Mouse (Mus musculus) intestine, embryonic 15.5 days (tissue): ENCODE results near the gene Sorcs2. TPM values are rescaled to one million over a fixed set of nuclear protein-coding genes. Genes with fewer than 3 reads are reported as not detected.

ENCODE experiments used
- ATAC-seq: fragments of 200-750 bp; cut with Nextera tagmentation; 2 replicates; pipeline ENCODE4 v1.8.0; 2017; ENCODE audit warnings: moderate TSS enrichment, moderate library complexity
- H3K27ac ChIP-seq: fragments of 300-500 bp; sonication (generic); 2 replicates; pipeline ENCODE4 v1.5.1; 2015; ENCODE audit warnings: mild to moderate bottlenecking, inconsistent platforms
- H3K27me3 ChIP-seq: fragments of 300-500 bp; sonication (generic); replicated peaks from 2 replicates; pipeline ENCODE4 v1.6.1; 2015; ENCODE audit warnings: inconsistent platforms
- H3K36me3 ChIP-seq: fragments of 300-500 bp; sonication (generic); 2 replicates; pipeline ENCODE4 v1.6.1; 2015; ENCODE audit warnings: inconsistent platforms
- H3K4me1 ChIP-seq: fragments of 300-500 bp; sonication (generic); replicated peaks from 2 replicates; pipeline ENCODE4 v1.6.1; 2015; ENCODE audit warnings: inconsistent platforms
- H3K4me2 ChIP-seq: fragments of 300-500 bp; sonication (generic); replicated peaks from 2 replicates; pipeline ENCODE4 v1.6.1; 2015; ENCODE audit warnings: mild to moderate bottlenecking, inconsistent platforms
- H3K4me3 ChIP-seq: fragments of 300-500 bp; sonication (generic); replicated peaks from 2 replicates; pipeline ENCODE4 v1.5.1; 2015; ENCODE audit warnings: inconsistent platforms
- H3K9ac ChIP-seq: fragments of 300-500 bp; sonication (generic); 2 replicates; pipeline ENCODE4 v1.6.1; 2015; ENCODE audit warnings: inconsistent platforms
- H3K9me3 ChIP-seq: fragments of 300-500 bp; sonication (generic); 2 replicates; pipeline ENCODE4 v1.6.1; 2016; ENCODE audit warnings: inconsistent platforms
- WGBS: fragments of 180-500 bp; shearing (Covaris S2); methylation state at CpG from one replicate; pipeline ENCODE4 v1.1.7; 2015; 5-methylcytosine and 5-hydroxymethylcytosine counted together
- polyA plus RNA-seq: library from polyadenylated mRNA; unstranded; fragments of >200 nt; fragmentation: Nextera tagmentation; extraction: Ambion mirVana; gene quantifications from 2 replicates; pipeline ENCODE4 v1.2.1, GENCODE M21; 2015

The Sorcs2 gene
- polyA plus RNA-seq, 1 experiment from 2014 or later: 9.6 TPM

GRCm38 (mm10) chr5:36141112-36141511 is 256.8 kb downstream of the Sorcs2 start:
- no peak for ATAC-seq
- Histone ChIP-seq H3K9me3 (no peaks in the 10 kb centered on the region), H3K4me1 (no peaks in the 10 kb centered on the region), H3K27me3 (no peaks in the 10 kb centered on the region), H3K4me2 (no peak overlapping the region), H3K36me3 (no peaks in the 10 kb centered on the region), H3K27ac (no peak overlapping the region), H3K4me3 (no peak overlapping the region), H3K9ac (no peak overlapping the region)
- WGBS: 88% methylated on average over 4 of the region's 4 CpGs

- no peak overlapping the region for H3K27ac ChIP-seq
These were observed 258.2 kb downstream of the Sorcs2 start for GRCm38 (mm10) chr5:36139766-36140165.

GRCm38 (mm10) chr5:36135874-36136542 is 261.9 kb downstream of the Sorcs2 start:
- Histone ChIP-seq H3K27me3 (no peaks in the 10 kb centered on the region), H3K27ac (no peak overlapping the region), H3K4me2 (no peak overlapping the region), H3K9me3 (no peaks in the 10 kb centered on the region), H3K4me1 (no peaks in the 10 kb centered on the region; the same call in 1 of the 2 replicates), H3K36me3 (no peaks in the 10 kb centered on the region), H3K9ac (no peak overlapping the region), H3K4me3 (no peak overlapping the region)
- peak; percentile 68; the same call in 1 of the 2 replicates for ATAC-seq
- WGBS: 66% methylated on average over 3 of the region's 3 CpGs

More at GRCm38 (mm10) chr5:36139766-36140165, 258.2 kb downstream of the Sorcs2 start:
- Histone ChIP-seq H3K36me3 (no peaks in the 10 kb centered on the region), H3K4me2 (no peak overlapping the region), H3K9me3 (no peaks in the 10 kb centered on the region), H3K4me1 (no peaks in the 10 kb centered on the region), H3K4me3 (no peak overlapping the region), H3K27me3 (no peaks in the 10 kb centered on the region), H3K9ac (no peak overlapping the region)
- no peak for ATAC-seq
- 62% methylated on average over 6 of the region's 6 CpGs for WGBS

- no peak for ATAC-seq
- H3K27me3 ChIP-seq: no peaks in the 10 kb centered on the region
These were observed 263.6 kb downstream of the Sorcs2 start for GRCm38 (mm10) chr5:36134302-36134701.

GRCm38 (mm10) chr5:36133893-36134292 is 264.0 kb downstream of the Sorcs2 start:
- Histone ChIP-seq H3K4me1 (peaks cover 10% of the 10 kb centered on the region; the same call in 1 of the 2 replicates), H3K27me3 (no peaks in the 10 kb centered on the region), H3K27ac (no peak overlapping the region), H3K4me2 (no peak overlapping the region), H3K4me3 (no peak overlapping the region), H3K9me3 (no peaks in the 10 kb centered on the region), H3K36me3 (no peaks in the 10 kb centered on the region), H3K9ac (no peak overlapping the region)
- ATAC-seq: 0 out of 2 replicates have a peak, but pooled peaks have one; percentile 28
- 48% methylated on average over 2 of the region's 2 CpGs for WGBS

More at GRCm38 (mm10) chr5:36134302-36134701, 263.6 kb downstream of the Sorcs2 start:
- Histone ChIP-seq H3K4me2 (no peak overlapping the region), H3K27ac (no peak overlapping the region), H3K4me3 (no peak overlapping the region), H3K4me1 (peaks cover 7% of the 10 kb centered on the region; the same call in 1 of the 2 replicates), H3K9me3 (no peaks in the 10 kb centered on the region), H3K36me3 (no peaks in the 10 kb centered on the region), H3K9ac (no peak overlapping the region)
- WGBS: 78% methylated on average over 6 of the region's 6 CpGs

GRCm38 (mm10) chr5:36130393-36131011 is 267.4 kb downstream of the Sorcs2 start:
- peaks cover 11% of the 10 kb centered on the region; the same call in 1 of the 2 replicates for H3K4me1 ChIP-seq
- H3K36me3 ChIP-seq: no peaks in the 10 kb centered on the region
- no peaks in the 10 kb centered on the region for H3K27me3 ChIP-seq
- no peak for ATAC-seq
- 40% methylated on average over 8 of the region's 8 CpGs for WGBS
- no peak overlapping the region for H3K4me2 ChIP-seq
- no peaks in the 10 kb centered on the region for H3K9me3 ChIP-seq
- H3K27ac ChIP-seq: no peak overlapping the region
- H3K4me3 ChIP-seq: no peak overlapping the region
- no peak overlapping the region for H3K9ac ChIP-seq

- ATAC-seq: no peak
- Histone ChIP-seq H3K4me3 (no peak overlapping the region), H3K27ac (no peak overlapping the region), H3K9me3 (no peaks in the 10 kb centered on the region), H3K36me3 (no peaks in the 10 kb centered on the region), H3K4me2 (no peak overlapping the region), H3K27me3 (no peaks in the 10 kb centered on the region), H3K4me1 (peaks cover 11% of the 10 kb centered on the region), H3K9ac (no peak overlapping the region)
- WGBS: 73% methylated on average over 2 of the region's 2 CpGs
These were observed 268.3 kb downstream of the Sorcs2 start for GRCm38 (mm10) chr5:36129661-36130060.

GRCm38 (mm10) chr5:36128513-36128912 is 269.4 kb downstream of the Sorcs2 start:
- 52% methylated on average over 3 of the region's 3 CpGs for WGBS

GRCm38 (mm10) chr5:36124993-36125392 is 272.9 kb downstream of the Sorcs2 start:
- H3K9ac ChIP-seq: no peak overlapping the region
- H3K9me3 ChIP-seq: no peaks in the 10 kb centered on the region
- H3K27me3 ChIP-seq: no peaks in the 10 kb centered on the region
- no peak overlapping the region for H3K27ac ChIP-seq
- no peak overlapping the region for H3K4me3 ChIP-seq
- no peak overlapping the region for H3K4me2 ChIP-seq
- H3K4me1 ChIP-seq: peaks cover 6% of the 10 kb centered on the region
- 60% methylated on average over 6 of the region's 6 CpGs for WGBS
- ATAC-seq: no peak
- no peaks in the 10 kb centered on the region for H3K36me3 ChIP-seq

More at GRCm38 (mm10) chr5:36128513-36128912, 269.4 kb downstream of the Sorcs2 start:
- Histone ChIP-seq H3K9ac (no peak overlapping the region), H3K9me3 (no peaks in the 10 kb centered on the region), H3K36me3 (no peaks in the 10 kb centered on the region), H3K4me2 (no peak overlapping the region), H3K27me3 (no peaks in the 10 kb centered on the region), H3K27ac (no peak overlapping the region), H3K4me1 (peaks cover 11% of the 10 kb centered on the region), H3K4me3 (no peak overlapping the region)
- ATAC-seq: no peak

- WGBS: 47% methylated on average over 10 of the region's 10 CpGs
- no peaks in the 10 kb centered on the region for H3K36me3 ChIP-seq
- H3K4me3 ChIP-seq: no peak overlapping the region
- no peak overlapping the region for H3K4me2 ChIP-seq
- ATAC-seq: peak; percentile 61; the same call in 1 of the 2 replicates
- H3K27me3 ChIP-seq: no peaks in the 10 kb centered on the region
- peaks cover 2% of the 10 kb centered on the region for H3K4me1 ChIP-seq
- H3K9me3 ChIP-seq: no peaks in the 10 kb centered on the region
- H3K9ac ChIP-seq: no peak overlapping the region
- H3K27ac ChIP-seq: no peak overlapping the region
These were observed 275.0 kb downstream of the Sorcs2 start for GRCm38 (mm10) chr5:36122987-36123386.

GRCm38 (mm10) chr5:36120931-36121341 is 277.0 kb downstream of the Sorcs2 start:
- ATAC-seq: no peak; the same call in 1 of the 2 replicates
- Histone ChIP-seq H3K27me3 (no peaks in the 10 kb centered on the region), H3K27ac (no peak overlapping the region), H3K36me3 (no peaks in the 10 kb centered on the region), H3K4me2 (no peak overlapping the region), H3K4me1 (peaks cover 2% of the 10 kb centered on the region), H3K9ac (no peak overlapping the region), H3K9me3 (no peaks in the 10 kb centered on the region), H3K4me3 (no peak overlapping the region)
- 19% methylated on average over 3 of the region's 3 CpGs for WGBS

- Histone ChIP-seq H3K9ac (no peak overlapping the region), H3K27ac (no peak overlapping the region), H3K27me3 (no peaks in the 10 kb centered on the region), H3K9me3 (no peaks in the 10 kb centered on the region), H3K4me2 (no peak overlapping the region), H3K36me3 (no peaks in the 10 kb centered on the region), H3K4me1 (peaks cover 2% of the 10 kb centered on the region; the same call in 1 of the 2 replicates), H3K4me3 (no peak overlapping the region)
- ATAC-seq: no peak
- WGBS: 61% methylated on average over 5 of the region's 5 CpGs
These were observed 279.9 kb downstream of the Sorcs2 start for GRCm38 (mm10) chr5:36118061-36118460.
